Mouse (Mus musculus): ENCODE data around the gene Ccdc54. TPM values are rescaled to one million over a fixed set of nuclear protein-coding genes. Genes with fewer than 3 reads are reported as not detected.
A peak's percentile ranks its signal among the peaks of the same experiment; 100 is the strongest.

Ccdc54 gene
- not detected for total RNA-seq (2021)
- long read RNA-seq, experiment 1 = 0 reads
- long read RNA-seq, experiment 2 = 0 reads

DNA sequence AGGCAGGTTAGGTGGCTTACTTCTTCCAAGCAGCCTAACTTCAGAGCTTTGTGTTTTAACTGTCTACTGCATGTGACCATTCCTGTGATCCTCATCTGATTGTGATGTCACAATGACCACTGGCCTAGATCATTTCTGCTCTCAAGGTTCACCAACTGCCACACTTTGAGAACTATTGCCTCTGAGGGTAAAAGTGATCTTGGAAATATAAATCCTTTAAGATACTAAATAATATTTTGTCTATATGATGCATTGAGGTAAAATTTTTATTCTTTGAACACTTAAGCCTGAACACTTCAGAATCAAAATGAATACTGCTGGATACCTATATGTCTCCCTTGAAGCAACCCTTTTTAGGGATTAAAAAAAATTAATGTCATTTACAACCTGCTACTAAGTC lies at the start of gene Ccdc54:
TSS of gene Ccdc54 (minus strand) at position 101 of the 400 bp plus-strand sequence.
- DNase-seq (ENCODE audit: low spot score in 2 of 2) = no peak

GRCm38 (mm10) chr16:50632585-50632984 lies 41.6 kb upstream of the Ccdc54 start:
- no peak for DNase-seq (ENCODE audit: low spot score in 2 of 2)

GRCm38 (mm10) chr16:50615569-50615968 lies 24.6 kb upstream of the Ccdc54 start:
- DNase-seq (ENCODE audit: low spot score in 2 of 2) = peak in 1 of 2 experiments; percentile 50

GRCm38 (mm10) chr16:50612944-50613343 lies 22.0 kb upstream of the Ccdc54 start:
- DNase-seq (ENCODE audit: low spot score in 2 of 2) = no peak

GRCm38 (mm10) chr16:50610580-50610979 lies 19.6 kb upstream of the Ccdc54 start:
- peak in 1 of 2 experiments; percentile 15 for DNase-seq (ENCODE audit: low spot score in 2 of 2)

- DNase-seq (ENCODE audit: low spot score in 2 of 2) = peak; percentile 37 to 77
Measured at GRCm38 (mm10) chr16:50607776-50608562, 17.0 kb upstream of the Ccdc54 start.

DNA sequence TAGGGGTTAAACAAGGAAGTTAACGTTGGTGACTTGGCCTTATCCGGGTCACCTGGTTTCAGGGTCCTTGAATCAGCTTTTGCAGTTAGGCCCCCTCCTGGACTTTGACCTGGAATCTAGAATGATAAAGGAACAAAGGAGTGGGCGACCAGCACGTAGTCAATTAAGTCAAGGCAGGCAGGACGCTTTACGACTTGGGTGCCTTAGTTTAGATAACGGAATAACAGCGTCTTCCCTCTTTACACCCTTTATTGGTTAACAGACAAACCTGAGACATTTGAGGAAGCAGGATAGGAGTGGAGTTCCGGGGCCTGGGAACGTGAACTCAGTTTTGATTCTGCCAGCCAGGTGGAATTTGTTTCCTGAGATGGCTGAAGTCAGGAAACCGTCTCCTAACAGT lies 13.9 kb upstream of the Ccdc54 start:
- no peak for DNase-seq (ENCODE audit: low spot score in 2 of 2)

DNA sequence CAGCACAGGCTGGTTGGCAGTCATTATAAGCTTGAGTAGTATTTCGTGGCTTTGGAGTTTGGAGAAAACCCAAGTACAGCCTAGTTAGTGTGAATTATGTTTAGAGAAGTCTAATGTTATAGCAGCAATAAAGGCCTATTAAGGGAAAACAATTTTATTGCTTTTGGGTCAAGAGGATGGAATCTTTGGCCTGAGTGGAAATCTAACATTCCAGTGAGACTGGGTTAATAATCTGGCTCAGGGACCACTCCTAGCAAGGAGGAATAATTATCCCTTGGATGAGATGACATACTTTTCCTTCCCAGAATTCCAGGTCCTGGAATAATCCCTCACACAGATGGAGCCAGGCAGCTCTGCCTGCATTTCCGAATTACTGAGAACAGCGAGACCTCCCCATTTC lies 11.0 kb upstream of the Ccdc54 start:
- no peak for DNase-seq (ENCODE audit: low spot score in 2 of 2)

DNA sequence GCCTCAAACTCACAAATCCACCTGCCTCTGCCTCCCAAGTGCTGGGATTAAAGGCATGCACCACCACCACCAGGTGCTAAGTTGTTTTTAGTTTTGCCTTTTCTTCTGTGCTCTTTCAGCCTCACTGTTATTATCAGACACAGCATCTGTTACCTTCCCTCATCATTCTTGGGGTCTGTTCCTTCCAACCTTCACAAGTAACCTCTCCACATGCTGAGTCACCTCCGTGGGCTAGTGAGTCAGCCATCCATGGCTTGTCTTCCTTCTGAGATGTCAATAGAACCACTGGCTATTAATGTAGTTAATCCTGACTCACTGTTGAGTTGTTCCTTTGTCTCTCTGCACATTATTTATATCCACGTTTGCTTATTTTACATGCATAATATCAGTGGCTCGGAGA lies 9.7 kb upstream of the Ccdc54 start:
- DNase-seq (ENCODE audit: low spot score in 2 of 2) = no peak

DNA sequence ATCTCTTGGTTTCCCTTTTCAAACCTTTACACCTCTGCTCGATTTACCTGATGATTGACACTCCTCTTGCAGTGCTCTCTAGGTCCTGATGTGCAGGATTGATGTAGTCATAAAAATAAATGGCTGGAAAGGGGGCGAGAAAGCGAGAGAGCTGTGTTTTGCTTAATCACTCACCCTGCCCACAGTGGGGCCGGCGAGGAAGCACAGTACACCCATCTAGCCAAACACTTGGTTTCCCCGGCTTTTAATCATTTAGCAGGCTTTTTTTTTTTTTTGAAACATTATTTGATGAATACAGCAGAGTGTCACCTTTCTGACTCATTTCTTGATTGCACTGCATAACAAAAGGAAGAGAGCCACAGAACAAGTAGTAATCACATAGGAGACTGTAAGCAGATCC lies 5.7 kb upstream of the Ccdc54 start:
- no peak for DNase-seq (ENCODE audit: low spot score in 2 of 2)

DNA sequence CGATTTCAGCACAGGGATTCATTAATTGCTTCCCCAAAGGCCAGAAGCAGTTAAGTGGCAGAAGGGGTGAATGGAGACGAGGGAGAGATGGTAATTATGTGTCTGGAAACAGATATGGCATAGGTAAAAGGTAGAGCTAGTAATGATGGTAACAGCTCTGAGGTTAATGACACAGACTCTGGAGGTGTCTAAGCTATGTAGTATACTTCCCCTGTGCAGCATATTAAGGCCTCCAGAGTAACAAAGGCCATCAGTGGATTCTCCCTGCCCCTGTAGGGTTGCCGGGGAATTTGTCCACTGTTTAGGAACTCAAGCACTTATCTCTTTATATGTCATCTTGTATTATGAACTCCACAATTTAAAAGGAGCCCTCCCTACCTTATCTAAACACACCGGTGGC lies 5.2 kb upstream of the Ccdc54 start:
- no peak for DNase-seq (ENCODE audit: low spot score in 2 of 2)

- DNase-seq (ENCODE audit: low spot score in 2 of 2) = no peak
Measured at GRCm38 (mm10) chr16:50594876-50595275, 3.9 kb upstream of the Ccdc54 start.

DNA sequence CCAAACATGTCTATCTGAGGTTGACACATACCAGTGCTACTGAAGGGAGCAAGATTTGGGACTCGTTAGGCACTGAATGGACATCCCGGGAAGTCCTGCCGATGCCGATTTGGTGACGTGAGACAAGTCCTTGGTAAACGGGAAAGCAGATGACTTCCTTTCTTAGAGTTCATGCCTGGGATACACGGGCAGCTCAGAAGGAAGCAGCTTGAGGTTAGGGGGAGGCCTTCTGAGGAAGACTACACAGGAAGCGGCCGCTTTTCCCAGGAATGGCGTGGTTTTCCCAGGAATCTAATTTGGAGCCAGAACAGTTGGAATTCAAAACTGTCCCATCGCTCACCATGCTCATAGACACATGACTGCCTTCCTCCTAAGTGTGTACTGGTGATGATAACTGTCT lies 2.4 kb upstream of the Ccdc54 start:
- no peak for DNase-seq (ENCODE audit: low spot score in 2 of 2)

- DNase-seq (ENCODE audit: low spot score in 2 of 2) = no peak
Measured at GRCm38 (mm10) chr16:50589574-50590151, 1.3 kb downstream of the Ccdc54 start.

DNA sequence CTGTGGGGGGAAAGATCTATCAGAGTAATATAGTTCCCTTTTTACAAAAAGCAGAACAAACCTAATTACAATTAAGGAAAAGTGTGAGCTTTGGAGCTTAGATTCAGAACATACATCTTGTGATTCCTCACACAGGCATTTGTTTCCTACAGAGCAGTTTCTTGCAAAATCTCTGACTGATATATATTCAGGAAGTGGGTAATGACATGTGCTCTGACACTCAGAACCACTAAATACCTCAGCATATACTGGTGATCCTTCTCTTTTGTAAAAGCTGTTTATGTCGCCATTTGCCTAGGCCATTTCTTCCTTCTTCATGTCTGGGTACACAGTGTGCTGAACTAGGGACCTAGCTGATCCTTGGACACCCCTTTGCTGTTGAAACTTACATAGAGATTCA lies 2.8 kb downstream of the Ccdc54 start:
- no peak for DNase-seq (ENCODE audit: low spot score in 2 of 2)

DNA sequence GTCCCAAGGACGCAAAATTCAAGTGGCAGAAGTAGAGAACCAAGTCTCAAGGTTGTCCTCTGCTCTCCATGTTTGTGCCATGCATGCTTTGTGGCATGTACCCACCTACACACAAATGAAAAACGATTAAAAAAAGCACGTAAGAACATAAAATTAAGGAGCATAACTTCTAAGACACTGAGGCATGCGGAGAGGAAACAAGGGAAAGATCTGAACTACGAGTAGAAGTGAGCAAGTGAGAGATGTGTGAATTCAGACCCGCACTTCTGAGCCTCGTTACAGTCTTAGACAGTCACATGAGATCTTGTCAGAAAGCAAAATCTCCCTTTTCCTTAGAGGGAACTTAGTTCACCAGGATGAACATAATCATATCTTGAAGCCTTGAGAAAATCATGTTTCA lies 3.8 kb downstream of the Ccdc54 start:
- DNase-seq (ENCODE audit: low spot score in 2 of 2) = no peak

GRCm38 (mm10) chr16:50578361-50578760 lies 12.6 kb downstream of the Ccdc54 start:
- DNase-seq (ENCODE audit: low spot score in 2 of 2) = no peak

DNA sequence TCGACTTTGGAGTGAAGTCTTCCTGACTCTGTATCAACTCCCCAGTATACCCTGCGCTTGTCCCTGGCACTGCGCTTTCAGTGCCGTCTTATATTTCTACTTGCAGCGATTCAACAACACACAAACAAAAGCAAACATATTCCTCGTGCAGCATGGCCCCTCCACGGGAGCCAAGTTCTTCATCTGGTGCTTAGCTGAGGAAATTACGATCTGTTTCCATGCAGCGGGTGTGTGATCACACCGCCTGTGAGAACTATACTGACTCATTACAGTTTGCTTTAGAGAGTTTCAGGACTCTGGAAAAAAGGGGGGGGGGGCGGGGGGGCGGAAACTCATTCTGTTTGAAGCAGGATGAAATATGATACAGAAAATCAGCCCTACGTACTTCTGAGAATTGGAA lies 18.4 kb downstream of the Ccdc54 start:
- DNase-seq (ENCODE audit: low spot score in 2 of 2) = peak; percentile 17 to 67

DNA sequence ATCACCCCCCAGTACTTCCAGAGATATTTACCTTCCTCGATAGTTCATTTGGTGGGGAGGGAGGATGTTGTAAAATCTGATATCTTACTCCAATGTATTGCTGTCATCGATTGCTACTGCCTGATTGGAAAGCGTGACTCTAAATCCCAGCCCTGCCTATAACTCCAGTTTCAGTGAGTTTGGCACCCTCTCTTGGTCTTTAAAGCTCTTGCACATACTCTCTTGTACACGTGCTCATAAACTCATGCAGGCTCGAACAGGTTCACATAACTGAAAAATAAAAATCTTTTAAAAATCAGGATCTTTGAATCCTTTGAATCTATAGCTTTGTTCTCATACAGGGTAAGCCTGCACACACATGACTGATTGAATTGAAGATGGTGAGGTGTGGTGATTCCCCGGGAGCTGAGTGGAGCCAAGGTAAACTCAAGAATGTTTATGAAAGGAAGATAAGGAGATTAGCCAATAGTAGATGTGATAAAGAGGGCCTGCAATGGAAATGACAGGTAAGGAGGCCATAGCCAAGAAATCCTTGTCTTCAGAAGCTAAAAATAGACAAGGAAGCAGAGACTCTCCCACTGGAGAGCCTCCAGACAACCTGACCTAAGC lies 31.7 kb downstream of the Ccdc54 start:
- DNase-seq (ENCODE audit: low spot score in 2 of 2) = no peak

GRCm38 (mm10) chr16:50553828-50554227 lies 37.1 kb downstream of the Ccdc54 start:
- DNase-seq (ENCODE audit: low spot score in 2 of 2) = no peak

DNA sequence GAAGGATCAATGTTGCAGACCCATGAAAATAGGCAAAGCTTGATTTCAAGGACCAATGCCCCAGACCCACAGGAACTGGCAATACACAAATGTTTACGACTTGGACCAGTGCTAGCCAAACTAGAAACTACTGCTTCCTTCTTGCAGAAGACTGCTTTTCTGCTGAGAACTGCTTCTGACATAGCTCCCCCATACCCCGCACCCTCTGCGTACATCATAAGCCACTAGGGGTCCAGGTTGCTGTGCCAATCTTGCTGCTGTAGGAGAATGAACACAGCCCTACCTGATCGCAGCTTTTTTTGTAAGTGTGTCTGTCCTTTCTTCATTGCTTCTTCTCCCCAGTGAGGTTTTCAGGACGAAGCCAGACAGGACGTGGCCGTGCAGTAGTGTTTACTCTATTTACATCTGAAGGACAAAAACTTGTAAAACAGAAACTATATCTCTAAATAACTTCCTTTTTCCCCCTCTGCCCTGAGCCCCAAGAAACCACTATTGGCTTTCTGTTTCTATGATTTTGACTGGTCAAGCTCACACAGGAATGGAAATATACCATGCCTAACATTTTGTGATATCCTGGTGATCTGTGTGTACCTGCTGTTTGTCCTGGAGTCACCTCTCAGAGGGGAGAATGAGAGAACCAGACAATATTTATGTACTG lies 39.0 kb downstream of the Ccdc54 start:
- DNase-seq (ENCODE audit: low spot score in 2 of 2) = no peak

GRCm38 (mm10) chr16:50550927-50551326 lies 40.0 kb downstream of the Ccdc54 start:
- DNase-seq (ENCODE audit: low spot score in 2 of 2) = no peak
